Mouse (Mus musculus): ENCODE data around the gene Mapkapk2.

- no peak for TF ChIP-seq CTCF (IDR thresholded peaks at IDR 0.05; ENCODE audit: low read depth)
- TF ChIP-seq EP300 (IDR thresholded peaks at IDR 0.05; ENCODE audit: low read depth) = no peak
Observed at GRCm38 (mm10) chr1:131123522-131124265, 26.1 kb upstream of the Mapkapk2 start.

Measured in liver, postnatal 0 days (tissue).